26 mouse cellular contexts compared by ENCODE assay signal in genomic region chr5:120765010-120765409, GRCm38 (mm10). TPM values are rescaled to one million over a fixed set of nuclear protein-coding genes. Genes with fewer than 3 reads are reported as not detected.
"Had no signal": no experiment of that assay in that cellular context is flagged by ENCODE, and none has a peak within 500 bp of the region (broad histone marks: within the 10 kb centered on the region; RNA-seq: fewer than 3 reads in every experiment).

No protein-coding gene starts in this region.

- H3K4me2 ChIP-seq: limb, embryonic 12.5 days; limb, embryonic 15.5 days; liver, embryonic 13.5 days; lung, embryonic 15.5 days; midbrain, embryonic 13.5 days; neural tube, embryonic 13.5 days; stomach, embryonic 15.5 days had no signal

- H3K4me3 ChIP-seq: left cerebral cortex, adult 2 months; limb, embryonic 12.5 days; limb, embryonic 15.5 days; liver, embryonic 13.5 days; lung, embryonic 15.5 days; megakaryocyte, embryonic 14.5 days; midbrain, embryonic 10.5 days; midbrain, embryonic 13.5 days; myocyte; neural tube, embryonic 13.5 days; stomach, embryonic 15.5 days had no signal

- ATAC-seq: midbrain, embryonic 13.5 days; midbrain, embryonic 16.5 days had no signal

- H3K9ac ChIP-seq: limb, embryonic 12.5 days; limb, embryonic 15.5 days; liver, embryonic 13.5 days; lung, embryonic 15.5 days; midbrain, embryonic 13.5 days; neural tube, embryonic 13.5 days; stomach, embryonic 15.5 days had no signal

- H3K27ac ChIP-seq: left cerebral cortex, adult 2 months; limb, embryonic 12.5 days; limb, embryonic 15.5 days; liver, embryonic 13.5 days; lung, embryonic 15.5 days; midbrain, embryonic 10.5 days; midbrain, embryonic 13.5 days; neural tube, embryonic 13.5 days; stomach, embryonic 15.5 days had no signal

- H3K9me3 ChIP-seq: limb, embryonic 12.5 days; limb, embryonic 15.5 days; liver, embryonic 13.5 days; lung, embryonic 15.5 days; midbrain, embryonic 10.5 days; midbrain, embryonic 13.5 days; neural tube, embryonic 13.5 days; stomach, embryonic 15.5 days had no signal

- H3K36me3 ChIP-seq: limb, embryonic 12.5 days; limb, embryonic 15.5 days; liver, embryonic 13.5 days; lung, embryonic 15.5 days; midbrain, embryonic 10.5 days; midbrain, embryonic 13.5 days; neural tube, embryonic 13.5 days; stomach, embryonic 15.5 days had no signal

- H3K4me1 ChIP-seq: limb, embryonic 12.5 days; limb, embryonic 15.5 days; liver, embryonic 13.5 days; lung, embryonic 15.5 days; megakaryocyte, embryonic 14.5 days; midbrain, embryonic 10.5 days; midbrain, embryonic 13.5 days; neural tube, embryonic 13.5 days; stomach, embryonic 15.5 days had no signal

- H3K27me3 ChIP-seq: liver, embryonic 13.5 days; midbrain, embryonic 13.5 days; neural tube, embryonic 13.5 days; stomach, embryonic 15.5 days had no signal

- DNase-seq: kidney, adult 18-20 months; kidney, adult 9 months; kidney, postnatal 14 days; kidney, postnatal 4 days; layer of hippocampus, postnatal 36 days; left cerebral cortex, postnatal 4 days; liver, embryonic 13.5 days; lung, adult 18-20 months; lung, postnatal 10 days; lung, postnatal 36 days; retina, postnatal 1 day; right cerebral cortex, postnatal 25 days; spleen, adult 18-20 months; thymus, postnatal 36 days had no signal

RNA-seq across cellular contexts. Expression of gene Oas3, which starts 12.5 kb away (rescaled TPM):
- polyA plus RNA-seq: limb, embryonic 12.5 days had no signal

RNA-seq across cellular contexts. Expression of gene Oas2, which starts 15.4 kb away (rescaled TPM):
- polyA plus RNA-seq: midbrain, embryonic 10.5 days; myocyte had no signal

RNA-seq across cellular contexts. Expression of gene Oas1e, which starts 30.3 kb away (rescaled TPM):
- polyA plus RNA-seq: kidney, embryonic 16.5 days; limb, embryonic 12.5 days; limb, embryonic 15.5 days; liver, embryonic 13.5 days; lung, embryonic 15.5 days; midbrain, embryonic 10.5 days; myocyte; stomach, embryonic 15.5 days had no signal

RNA-seq across cellular contexts. Expression of gene Dtx1, which starts 53.3 kb away (rescaled TPM):
- polyA plus RNA-seq: myocyte had no signal
